Mouse (Mus musculus): ENCODE results near the gene Hist1h1t.
"Not testable (repeated sequence)": the region's sequence is repeated elsewhere in the genome, so short reads cannot be mapped to it uniquely, and the experiment has no call there.

Gene Hist1h1t

DNA sequence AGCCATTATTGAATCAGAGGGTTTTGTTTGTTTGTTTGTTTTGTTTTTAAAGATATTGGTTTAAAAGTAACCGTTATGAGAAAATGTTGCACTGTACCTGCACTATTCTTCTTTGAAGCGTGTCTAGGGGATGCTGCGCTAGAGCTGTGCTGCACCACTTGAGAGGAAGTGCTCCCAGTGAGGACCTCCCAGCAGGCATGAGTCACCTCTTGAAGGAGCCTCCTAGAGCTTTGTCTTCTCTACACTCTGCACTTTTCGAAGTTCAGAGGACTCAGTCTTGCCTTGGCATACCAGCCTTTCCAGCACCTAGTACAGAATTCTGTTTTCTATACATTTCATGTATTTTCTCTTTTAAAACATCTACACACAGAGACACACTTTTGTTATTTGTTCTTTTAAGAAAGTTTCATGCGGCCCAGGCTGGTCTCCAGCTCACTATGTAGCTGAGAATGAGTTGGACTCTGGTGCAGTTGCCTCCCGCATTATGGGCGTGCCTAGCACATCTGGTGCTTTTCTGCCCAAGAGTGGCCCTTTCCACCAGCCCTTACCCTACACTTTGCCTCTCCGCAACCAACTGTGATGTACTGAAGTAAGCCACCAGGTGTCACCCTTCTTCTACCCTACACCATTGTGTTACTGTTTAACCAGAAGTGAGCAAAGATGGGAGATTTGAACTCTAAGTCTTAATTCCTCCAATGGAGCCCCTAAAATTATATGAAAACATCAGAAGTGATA, 5.3 kb downstream of the Hist1h1t start:
- peak; percentile 87 for DNase-seq

DNA sequence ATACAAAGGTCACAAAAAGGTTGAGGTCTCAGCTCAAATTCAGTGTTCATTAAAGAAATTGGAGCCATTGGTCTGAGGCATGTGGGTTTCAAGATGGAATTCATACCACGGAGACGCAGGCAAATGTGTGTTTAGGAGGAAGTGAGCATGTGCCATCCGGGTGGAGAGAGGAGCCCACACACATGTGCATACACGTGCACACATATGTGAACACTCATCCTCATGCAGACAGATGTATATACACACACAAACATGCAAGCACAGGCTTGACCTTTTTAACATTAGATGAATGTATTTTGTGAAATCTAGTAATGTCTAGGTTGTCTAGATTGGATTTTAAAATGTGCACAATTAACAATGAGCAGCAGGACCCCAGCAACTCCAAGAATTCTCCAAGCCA, 6.6 kb downstream of the Hist1h1t start:
- no peak for DNase-seq

DNA sequence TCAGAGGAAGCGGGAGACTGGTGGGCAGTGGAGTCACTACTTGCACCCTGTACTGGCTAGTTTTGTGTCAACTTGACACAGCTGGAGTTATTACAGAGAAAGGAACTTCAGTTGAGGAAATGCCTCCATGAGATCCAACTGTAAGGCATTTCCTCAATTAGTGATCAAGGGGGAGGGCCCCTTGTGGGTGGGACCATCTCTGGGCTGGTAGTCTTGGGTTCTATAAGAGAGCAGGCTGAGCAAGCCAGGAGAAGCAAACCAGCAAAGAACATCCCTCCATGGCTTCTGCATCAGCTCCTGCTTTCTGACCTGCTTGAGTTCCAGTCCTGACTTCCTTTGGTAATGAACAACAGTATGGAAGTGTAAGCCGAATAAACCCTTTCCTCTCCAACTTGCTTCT, 7.2 kb downstream of the Hist1h1t start:
- DNase-seq, result not testable (repeated sequence)

DNA sequence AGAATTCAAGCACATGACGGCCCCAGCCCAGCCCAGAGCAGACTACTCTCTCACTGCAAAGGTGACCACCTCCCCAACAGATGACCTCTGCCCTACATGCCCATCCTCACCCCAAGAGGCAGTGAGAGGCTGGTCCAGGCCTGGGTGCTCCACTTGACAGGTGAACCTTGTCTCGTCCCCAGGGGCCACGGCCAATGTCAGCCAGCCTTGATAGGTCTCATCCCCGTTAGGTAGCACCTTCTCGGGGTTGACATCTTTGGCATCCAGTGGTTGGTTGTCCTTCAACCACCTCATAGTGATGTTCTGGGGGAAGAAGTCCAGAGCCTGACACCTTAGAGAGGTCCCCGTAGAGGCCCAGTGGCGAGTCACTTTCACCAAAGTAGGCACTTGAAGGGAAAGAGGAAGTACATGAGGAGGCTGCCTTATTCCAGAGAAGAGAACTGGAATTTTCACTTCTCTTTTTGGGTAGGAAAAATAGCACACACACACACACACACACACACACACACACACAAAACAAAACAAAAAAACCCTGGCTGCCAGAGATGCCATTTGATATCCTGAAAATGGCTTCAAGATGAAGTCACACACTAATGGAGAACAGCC, 10.2 kb downstream of the Hist1h1t start:
- no peak for DNase-seq

DNA sequence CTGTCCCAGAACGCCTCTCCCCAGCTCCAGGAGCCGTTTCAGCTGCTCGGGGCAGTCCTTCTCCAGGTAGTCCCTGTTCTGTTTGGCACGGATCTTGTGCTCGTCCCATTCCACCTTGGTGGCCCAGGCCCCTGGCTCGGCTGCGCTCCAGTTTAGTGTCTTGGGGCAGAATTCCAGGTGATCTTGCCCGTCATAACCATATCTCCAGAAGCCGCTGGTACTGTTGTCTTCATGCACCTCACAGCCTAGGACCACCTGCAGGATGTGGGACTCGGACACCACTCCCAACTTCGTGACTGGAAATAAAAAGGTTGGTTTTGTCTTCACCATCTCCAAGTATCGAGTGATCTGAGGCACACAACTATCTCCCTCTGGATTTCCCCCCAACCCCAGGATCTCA, 11.2 kb downstream of the Hist1h1t start:
- DNase-seq, result no peak

DNA sequence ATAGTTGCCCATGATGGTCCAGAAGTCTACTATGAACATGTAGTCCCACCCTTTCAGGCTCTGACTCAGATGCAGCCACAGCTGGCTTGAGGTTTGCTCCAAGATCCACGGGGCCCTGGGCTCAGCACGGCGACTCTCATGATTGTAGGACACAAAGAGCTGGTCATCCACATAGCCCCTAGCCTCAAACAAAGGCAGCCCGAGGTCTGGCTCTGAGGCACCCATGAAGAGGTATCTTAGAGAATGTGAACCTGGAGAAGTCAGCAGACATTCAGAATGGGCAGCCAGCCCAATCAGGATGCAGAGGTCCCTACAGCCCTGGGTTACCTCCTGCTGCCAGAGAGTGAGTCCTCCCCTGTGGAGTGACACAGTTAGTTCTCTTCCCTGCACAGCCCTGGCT, 12.4 kb downstream of the Hist1h1t start:
- DNase-seq, result no peak

DNA sequence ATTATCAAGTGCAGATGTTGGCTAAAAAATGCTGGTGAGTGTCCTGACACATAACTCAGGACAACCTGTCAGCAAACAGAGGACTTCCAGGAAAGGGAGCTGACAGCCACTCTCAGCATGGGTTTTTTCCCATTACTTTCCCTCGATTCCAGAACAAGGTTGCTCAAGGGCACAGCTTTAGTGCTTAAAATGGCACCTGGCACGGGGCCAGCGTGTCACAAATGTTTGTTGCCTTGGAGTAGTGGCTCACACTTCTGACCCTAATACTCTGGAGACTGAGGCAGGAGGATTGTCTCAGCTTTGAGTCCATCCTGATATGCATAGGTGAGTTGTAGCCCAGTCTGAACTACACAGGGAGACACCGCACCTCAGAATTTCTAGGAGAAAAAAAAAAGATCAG, 13.0 kb downstream of the Hist1h1t start:
- DNase-seq, result no peak

DNA sequence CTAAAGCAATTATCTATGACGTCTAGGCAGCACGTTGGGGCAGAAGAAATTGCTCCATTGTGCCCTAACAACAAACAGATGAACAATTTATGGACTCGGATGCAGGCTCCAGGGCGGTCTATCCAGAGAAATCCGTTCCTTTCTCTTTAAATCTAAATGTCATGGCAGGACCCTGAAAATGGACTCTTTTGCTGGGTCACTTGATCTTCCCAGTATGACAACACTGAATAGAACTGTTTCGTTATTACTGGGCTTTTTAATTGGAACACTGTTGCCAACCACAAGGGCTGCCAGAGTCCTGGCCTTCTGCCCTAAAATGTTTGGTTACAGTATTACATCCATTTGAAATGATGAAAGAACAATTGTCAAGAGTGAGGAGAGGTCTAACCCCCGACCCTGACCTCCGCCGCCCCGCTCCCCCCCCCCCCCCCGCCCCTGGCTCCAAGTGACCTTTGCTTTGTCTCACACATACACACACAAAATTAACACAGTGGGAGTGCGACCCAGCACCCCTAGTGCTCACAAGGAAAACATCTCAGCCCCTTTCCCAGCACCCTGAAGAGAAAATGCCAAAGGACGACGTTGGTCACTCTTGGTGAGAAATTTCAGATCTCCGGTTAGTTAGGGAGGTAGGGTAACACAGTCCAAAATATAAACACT, 14.2 kb downstream of the Hist1h1t start:
- DNase-seq, result peak; percentile 32

DNA sequence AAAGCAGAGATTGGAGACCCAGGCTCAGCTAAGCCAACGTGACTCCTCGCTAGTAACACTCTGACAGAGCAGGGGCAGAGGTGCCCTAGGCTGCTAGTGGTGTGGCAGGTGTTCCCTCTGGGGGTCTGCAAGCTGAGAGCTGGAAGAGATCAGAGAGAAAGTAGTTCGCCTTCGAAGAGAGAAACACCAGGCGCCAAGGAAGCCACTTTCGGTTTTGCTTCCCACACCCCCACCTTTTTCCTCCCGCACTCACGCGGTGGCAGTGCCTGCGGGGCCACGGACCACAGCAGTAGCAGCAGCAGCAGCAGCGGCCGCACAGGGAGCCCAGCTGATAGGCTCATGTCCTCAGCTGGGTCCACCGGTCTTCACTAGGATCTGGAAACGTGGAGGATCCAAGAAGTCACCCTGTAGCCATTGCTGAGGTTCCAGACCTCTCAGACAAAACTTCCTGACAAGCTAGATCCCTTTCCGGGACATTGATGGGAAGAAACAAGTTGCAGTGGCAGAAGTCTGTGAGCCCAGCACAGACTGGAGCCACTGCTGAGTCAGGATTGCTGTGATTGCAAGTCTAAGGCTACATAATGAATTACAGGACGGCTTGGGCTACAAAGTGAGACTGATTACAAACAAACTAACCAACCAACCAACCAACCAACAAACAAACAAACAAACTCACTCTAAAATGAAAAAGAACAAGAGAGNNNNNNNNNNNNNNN, 14.9 kb downstream of the Hist1h1t start, which contains the start of gene Hfe:
Gene Hfe (minus strand): TSS at position 481 of the 716 bp plus-strand sequence.
- DNase-seq, result peak; percentile 68

DNA sequence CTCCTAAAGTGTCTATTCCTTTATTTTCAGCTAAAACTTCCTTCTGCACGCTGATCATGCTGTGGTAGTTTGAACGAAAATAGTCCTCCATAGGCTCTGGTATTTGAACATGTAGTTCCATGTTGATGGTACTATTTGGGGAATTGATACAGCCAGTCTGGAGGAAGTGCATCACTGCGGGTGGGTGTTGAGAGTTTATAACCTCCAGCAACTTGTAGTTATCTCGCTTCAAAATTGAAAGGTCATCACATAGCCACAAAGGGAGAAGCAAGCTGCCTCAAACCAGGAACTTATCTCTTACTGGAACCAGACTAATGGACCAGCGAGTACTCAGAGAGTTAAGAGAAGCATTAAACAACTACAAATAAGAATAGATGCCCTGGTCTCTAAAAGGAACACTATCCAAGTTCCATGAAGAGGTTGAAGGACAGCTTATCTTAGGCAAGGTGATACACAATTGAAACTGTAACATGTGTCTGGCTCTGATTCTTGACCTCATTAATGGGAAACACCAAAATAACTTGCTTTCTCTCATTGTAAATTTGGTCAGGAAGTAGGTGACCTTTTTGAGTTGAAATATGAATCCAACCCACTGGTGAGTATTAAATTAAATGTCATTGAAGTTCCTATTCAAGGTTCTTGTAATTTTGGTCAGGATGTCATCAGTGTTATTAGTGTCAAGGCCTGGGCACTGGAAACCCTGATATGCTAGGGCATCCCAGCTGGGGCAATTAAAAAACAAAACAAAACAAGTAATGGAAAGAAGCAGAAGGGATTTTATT, 20.8 kb downstream of the Hist1h1t start:
- DNase-seq, result no peak

DNA sequence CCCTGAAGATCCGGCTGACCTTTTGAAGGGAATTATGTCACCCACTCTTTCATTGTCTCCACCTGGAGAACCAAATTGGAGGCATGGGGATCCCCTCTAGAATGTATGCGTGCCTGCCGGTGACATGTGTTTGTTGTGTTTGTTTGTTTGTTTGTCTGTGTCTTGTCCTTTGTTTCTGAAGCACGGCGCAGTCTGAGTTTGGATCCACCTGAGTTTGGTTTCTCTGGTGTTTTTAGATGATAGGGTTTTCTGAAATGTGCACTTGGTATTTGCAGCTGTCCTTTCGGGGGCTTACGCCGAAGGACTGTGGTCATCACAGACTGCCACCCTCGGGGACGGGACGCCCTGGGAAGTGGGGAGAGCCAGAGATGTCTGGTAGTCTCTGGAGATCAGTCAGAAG, 21.6 kb downstream of the Hist1h1t start:
- no peak for DNase-seq

DNA sequence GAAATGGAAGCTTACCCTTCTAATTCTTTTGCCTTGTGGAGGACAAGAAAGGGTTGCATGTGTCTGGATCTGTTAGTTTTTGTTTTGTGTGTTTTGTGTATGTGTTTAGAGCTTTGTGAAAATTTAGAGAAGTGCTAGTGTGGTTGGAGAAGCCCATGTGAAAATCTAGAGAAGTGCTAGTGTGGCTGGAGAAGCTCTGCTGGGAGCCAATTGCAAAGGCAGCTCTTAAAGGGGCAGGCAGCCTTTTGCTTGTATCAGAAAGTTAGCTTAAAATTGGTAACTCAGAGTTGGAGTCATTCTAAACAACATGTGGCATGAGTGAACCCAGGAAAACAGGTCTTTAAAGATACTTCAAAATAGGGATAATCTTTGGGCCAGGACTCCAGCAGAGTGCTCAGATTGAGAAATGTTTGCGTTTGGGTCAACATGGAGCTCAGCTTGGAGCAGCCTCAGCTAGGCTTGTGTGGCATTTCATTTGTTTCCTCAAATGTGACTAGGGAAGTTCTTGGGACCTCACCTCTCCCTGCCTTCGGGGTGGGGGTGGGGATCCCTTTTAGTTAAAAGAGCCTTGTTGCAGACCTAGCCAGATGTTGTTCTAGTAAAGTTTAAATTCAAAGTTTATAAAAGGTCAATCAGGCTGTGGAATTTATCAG, 22.1 kb downstream of the Hist1h1t start:
- not testable (repeated sequence) for DNase-seq

DNA sequence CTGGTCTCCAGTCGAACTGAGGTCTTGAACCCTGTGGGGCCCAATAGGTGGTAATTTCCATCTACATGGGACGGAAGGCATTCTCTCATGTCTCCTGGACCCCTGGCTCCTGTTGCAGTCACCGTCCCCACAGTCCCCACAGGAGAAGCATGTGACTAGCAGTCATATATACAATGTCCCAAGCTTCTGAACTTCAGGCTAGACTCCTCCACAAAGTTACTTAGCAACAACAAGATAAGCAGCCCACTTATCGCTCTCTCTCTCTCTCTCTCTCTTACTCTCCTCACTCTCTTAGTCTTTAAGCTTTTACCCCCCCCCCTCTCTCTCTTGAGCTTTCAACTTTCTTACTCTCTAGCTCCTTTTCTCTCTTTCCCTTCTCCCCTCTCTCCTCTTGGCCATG, 28.6 kb downstream of the Hist1h1t start:
- DNase-seq, result no peak

DNA sequence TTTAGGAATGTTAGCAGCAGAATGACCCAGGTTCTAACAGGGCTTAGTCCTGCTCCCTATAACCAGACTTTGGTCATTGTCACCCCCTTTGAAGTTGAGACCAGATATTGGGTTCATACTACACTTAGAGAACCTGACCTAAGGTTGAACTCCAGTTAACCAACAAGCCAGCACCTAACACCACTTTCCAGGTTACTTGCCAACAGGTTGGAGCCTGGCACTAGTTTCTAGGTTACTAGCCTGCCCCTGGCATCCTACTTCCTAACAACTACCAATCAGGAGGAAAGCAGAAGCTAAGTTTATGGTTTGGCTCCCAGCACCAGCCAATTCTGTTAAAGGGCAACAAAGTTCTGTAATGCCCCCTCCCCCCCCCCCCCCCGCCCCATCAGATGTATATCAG, 29.6 kb downstream of the Hist1h1t start:
- no peak for DNase-seq

DNA sequence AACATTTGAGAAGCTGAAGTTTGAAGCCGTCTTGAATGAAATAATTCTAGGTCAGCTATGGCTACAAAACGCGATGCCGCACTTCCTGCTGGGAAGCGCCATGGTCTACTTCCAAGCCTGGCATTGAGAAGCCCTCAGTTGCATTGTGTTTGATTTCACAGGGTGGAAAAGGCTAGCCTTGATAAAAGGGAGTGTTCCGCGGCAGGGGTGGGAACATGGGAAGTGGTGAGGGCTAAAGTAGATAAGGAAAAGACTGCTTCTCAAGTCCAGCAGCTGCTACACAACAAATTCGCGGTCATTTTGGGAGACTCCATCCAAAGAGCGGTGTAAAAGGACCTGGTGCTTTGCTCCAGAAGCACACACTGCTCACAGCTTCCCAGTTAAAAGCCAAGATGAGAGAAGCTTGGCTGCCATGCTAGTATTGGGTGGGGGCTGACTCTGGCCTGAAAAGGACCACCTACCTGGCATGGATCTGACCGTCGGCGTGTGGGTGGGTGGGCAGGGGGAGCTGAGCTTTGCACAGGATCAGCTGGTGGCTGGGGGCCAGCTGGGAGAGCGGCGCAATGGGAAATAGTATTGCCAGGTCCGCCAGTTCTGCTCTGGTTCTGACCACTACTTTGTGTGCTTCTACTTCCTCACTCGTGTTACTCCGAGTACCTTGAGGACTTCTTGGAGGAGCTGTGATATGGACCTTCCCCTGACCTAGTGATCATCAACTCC, 33.0 kb downstream of the Hist1h1t start:
- no peak for DNase-seq

DNA sequence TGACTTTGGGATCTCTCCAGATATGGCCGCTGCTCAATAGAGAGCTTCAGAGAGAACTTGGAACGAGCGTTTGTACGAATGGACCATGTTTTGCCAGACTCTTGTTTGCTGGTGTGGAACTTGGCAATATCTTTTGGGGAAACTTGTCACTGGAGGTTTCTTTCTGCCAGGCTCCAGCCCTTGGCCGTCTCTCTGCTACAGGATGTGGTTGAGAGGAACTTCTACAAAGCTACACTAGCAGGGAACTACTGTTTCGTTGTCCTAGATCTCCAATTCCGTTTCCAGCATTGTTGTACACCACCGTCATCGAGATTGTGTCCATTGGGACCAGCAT, 33.5 kb downstream of the Hist1h1t start:
- DNase-seq, result no peak

DNA sequence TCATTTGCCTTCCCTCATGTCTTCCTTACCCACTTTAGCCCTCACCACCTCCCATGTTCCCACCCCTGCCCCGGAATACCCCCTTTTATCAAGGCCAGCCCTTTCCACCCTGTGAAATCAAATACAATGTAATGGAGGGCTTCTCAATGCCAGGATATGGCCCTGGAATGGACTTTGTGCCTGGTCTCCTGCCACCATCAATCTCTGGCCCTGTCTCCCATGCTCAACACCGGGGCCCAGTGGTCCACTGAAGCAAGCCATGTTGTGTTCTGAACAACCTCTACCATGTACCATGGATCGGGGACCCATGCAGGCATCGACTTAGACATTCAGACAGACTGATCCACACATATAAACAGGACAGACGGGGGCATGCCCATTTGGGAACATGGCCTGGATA, 34.1 kb downstream of the Hist1h1t start:
- DNase-seq, result no peak

DNA sequence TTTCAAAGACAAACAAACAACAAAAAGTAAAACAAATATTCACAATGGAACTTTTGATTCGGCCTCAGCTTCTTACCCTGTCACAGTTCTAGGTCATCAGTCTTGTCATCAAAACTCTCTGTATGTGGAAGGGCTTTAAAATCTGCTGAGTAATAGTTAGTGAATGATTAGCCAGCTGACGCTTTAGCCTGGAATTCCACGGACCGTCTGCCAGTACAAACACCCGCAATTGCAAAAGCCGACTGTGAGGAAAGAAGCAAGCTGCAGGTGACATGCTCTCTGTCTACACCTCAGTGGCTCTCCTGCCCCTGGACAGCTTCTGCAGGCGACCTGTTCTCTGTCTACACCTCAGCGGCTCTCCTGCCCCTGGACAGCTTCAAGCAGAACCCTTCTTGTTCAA, 34.9 kb downstream of the Hist1h1t start:
- peak; percentile 54 for DNase-seq

DNA sequence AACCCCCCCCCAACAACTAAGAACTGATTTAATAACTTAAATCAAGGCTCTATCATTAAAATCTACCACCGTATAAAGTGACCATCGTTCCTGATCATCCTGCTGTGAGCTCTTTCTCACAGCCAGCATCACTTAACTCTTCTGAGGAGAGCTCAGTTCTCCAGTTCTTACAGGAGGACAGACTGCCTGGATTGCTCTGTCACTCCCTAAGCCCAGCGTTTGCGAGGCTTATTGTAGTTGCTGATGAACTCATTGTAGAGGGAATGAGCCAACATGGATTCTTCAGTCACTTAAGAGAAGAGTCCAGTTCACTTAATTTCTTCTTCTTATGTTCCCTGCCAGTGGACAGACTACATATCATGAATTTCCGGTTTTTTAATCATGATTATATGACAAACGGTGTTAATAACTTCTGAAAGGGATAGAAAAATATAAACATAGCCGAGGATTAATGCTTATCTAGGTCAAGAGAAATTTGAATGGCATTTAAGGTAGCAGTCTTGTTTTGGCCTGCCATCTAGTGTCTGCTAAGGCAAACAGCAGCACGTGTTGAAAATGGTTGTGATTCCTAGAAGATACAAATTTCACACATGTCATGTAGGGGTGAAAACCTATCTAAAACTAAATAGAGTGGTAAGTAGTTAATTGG, 36.7 kb downstream of the Hist1h1t start:
- DNase-seq, result peak; percentile 56

DNA sequence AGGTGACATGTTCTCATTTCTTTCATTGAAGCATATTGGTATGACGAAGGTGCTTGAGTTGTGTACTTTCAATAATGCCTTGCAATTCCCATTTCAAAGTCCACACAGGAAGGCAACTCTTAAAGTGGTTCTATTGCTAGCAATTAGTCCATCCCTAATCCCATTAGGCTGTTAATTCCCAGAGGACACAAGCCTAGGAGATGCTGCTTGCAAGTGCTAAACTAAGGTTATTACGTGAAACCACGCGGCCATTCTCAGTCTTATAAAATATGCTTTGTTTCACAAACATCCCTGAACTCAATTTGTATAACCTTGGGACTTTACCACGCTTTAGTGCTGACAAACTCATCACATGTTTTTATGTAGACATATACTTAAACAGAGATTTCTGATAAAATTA, 41.5 kb downstream of the Hist1h1t start:
- DNase-seq, result no peak

DNA sequence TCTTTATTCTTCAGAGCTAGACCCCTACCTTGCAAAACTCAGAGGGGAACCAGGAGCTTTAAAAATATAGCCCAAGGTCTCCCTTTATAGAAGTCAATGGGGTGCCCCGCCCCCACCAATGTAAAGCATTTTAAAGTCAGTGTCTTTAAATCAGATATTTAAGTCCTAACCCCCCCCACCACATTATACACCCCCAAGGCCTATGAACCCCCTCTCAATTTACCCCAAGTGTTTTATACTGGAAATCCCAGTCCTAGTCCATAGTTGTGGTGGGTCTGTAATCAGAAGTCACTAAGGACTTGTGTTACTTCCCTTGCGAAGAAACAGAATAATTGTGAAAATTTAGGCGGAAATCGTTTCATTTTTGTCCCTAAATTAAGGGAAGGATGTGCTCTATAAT, 42.4 kb downstream of the Hist1h1t start:
- no peak for DNase-seq

All from lung, postnatal 10 days (tissue).